Mouse (Mus musculus): ENCODE data around the gene Gm28845.

DNA sequence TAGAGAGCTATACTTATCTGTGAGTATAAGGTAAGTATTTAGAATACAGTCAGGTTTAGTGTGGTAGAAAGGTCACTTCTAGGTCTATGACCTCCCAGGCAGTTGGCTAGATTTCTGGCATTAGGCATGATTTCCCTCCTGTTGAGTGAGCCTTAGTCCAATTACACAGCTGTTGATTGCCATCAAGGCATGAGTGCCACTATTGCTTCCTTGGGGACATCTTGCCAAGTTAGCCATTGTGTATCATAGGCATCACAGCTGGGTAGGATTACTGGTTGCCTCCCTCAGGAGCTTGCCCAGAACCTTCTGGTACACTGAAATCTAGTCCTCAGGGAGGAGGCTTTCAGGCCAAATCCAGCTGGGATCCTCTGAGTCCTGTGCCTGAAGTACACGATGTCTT lies 13.5 kb upstream of the Gm28845 start:
- TF ChIP-seq CTCF (conservative IDR thresholded peaks at IDR 0.05; ENCODE audit: insufficient read depth, insufficient read length, low read depth, low read length) (no peak), POLR2A (IDR thresholded peaks at IDR 0.05; ENCODE audit: low read depth, low read length) (no peak)

Data from kidney, adult 2 months (tissue).